Mouse (Mus musculus): ENCODE measurements around the gene Nfxl1. TPM values are rescaled to one million over a fixed set of nuclear protein-coding genes. Genes with fewer than 3 reads are reported as not detected.
"Not testable (repeated sequence)": the region's sequence is repeated elsewhere in the genome, so short reads cannot be mapped to it uniquely, and the experiment has no call there.

The Nfxl1 gene
- 14.3 and 19.2 TPM in 2 replicates for polyA plus RNA-seq (2014; fragmentation: Nextera tagmentation; extraction: Ambion mirVana)

DNA sequence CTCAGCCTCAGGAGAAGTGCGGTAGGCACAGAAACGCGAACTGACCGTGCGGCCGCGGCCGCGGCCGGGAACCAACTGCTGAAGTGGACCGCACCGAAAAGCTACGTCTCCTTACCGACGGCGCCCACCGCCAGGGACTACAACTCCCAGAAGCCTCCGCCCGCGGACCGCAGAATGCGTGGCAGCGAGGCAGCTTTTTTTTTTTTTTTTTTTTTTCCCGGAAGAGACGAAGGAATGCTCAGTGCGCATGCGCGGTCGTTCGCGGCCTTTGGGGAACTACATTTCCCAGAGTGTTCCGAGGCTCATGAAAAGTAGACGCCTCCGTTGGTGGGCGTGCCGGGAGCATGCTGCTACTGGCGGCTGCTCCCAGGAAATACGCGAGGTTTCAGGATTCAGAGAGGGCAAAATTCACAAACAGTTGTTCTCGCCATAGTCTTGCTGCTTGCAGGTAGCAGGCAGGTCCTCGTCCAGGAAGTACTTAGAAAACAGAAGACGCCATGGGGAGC lies at the start of gene Nfxl1:
Gene Nfxl1 (minus strand): TSS at position 141 of the 506 bp plus-strand sequence.
- no peaks in the 10 kb centered on the region for H3K9me3 ChIP-seq (ENCODE audit: control insufficient read depth, low read length)
- DNase-seq, result peak; percentile 100
- WGBS, result under 1% methylated on average over 42 of the region's 42 CpGs
- H3K27ac ChIP-seq (replicated peaks; ENCODE audit: low read depth, low read length), result peak within 1 kb of the TSS; percentile 75
- peak within 1 kb of the TSS; percentile 81 for H3K4me2 ChIP-seq (ENCODE audit: low read length)
- peak; percentile 94 for ATAC-seq (ENCODE audit: low FRiP score, low TSS enrichment)
- peaks cover 10% of the 10 kb centered on the region for H3K36me3 ChIP-seq (ENCODE audit: control insufficient read depth, insufficient read depth, low read length)
- H3K27me3 ChIP-seq (ENCODE audit: control insufficient read depth, insufficient read depth, low read length), result no peaks in the 10 kb centered on the region
- peak within 1 kb of the TSS; percentile 94 for H3K9ac ChIP-seq (replicated peaks; ENCODE audit: low read length)
- H3K4me3 ChIP-seq (replicated peaks; ENCODE audit: low read depth, low read length), result peak within 1 kb of the TSS; percentile 86
- peaks cover 13% of the 10 kb centered on the region for H3K4me1 ChIP-seq (ENCODE audit: control insufficient read depth, insufficient read depth, low read length)

DNA sequence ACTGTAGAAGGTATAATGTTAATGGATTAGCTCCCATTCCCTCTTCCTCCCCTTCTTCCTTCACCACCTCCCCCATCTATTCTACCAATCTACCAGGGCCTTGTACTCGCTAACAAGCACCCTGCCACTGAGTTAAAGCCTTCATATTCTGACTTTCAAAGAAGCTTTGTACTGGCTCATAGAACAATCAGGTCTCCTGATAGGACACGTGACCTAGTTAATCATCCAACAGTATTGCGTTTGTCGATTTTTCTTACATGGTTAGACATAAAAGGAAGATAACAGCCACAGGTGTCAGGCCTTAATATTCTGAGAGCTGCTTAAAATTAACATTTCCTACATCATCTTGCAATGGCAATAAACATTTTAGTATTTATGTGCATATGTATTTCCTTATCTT lies 43.7 kb upstream of the Nfxl1 start:
- DNase-seq, result no peak
- H3K4me1 ChIP-seq (ENCODE audit: control insufficient read depth, insufficient read depth, low read length), result no peaks in the 10 kb centered on the region
- 93% methylated on average over 4 of the region's 4 CpGs for WGBS
- no peaks in the 10 kb centered on the region for H3K9me3 ChIP-seq (ENCODE audit: control insufficient read depth, low read length)
- H3K36me3 ChIP-seq (ENCODE audit: control insufficient read depth, insufficient read depth, low read length), result no peaks in the 10 kb centered on the region
- no peak overlapping the region for H3K9ac ChIP-seq (replicated peaks; ENCODE audit: low read length)
- H3K4me3 ChIP-seq (replicated peaks; ENCODE audit: low read depth, low read length), result no peak overlapping the region
- H3K4me2 ChIP-seq (ENCODE audit: low read length), result no peak overlapping the region
- ATAC-seq (ENCODE audit: low FRiP score, low TSS enrichment), result no peak
- H3K27ac ChIP-seq (replicated peaks; ENCODE audit: low read depth, low read length), result no peak overlapping the region
- no peaks in the 10 kb centered on the region for H3K27me3 ChIP-seq (ENCODE audit: control insufficient read depth, insufficient read depth, low read length)

DNA sequence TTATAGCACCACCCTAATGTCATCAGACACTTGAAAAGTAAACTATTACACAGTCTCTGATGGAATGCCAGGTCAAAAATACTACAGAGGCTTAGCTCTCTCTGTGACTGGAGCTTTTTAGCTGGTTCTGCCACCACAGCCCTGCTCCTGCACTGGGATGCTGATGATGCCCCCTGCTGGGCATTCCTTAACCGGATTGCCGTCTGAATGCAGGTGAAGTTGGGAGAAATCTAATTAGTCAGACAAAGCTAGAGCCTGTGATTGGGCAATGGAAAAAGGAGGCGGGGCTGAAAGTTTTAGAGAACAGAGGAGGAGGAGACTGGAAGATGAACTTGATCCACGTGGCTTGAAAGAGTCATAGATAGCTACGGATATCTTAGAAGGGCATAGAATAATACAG lies 41.5 kb upstream of the Nfxl1 start:
- 13% methylated on average over 5 of the region's 5 CpGs for WGBS
- no peak overlapping the region for H3K4me2 ChIP-seq (ENCODE audit: low read length)
- H3K9me3 ChIP-seq (ENCODE audit: control insufficient read depth, low read length), result no peaks in the 10 kb centered on the region
- no peak overlapping the region for H3K27ac ChIP-seq (replicated peaks; ENCODE audit: low read depth, low read length)
- ATAC-seq (ENCODE audit: low FRiP score, low TSS enrichment) (peak; percentile 34; the same call in 1 of the 2 replicates), DNase-seq (peak; percentile 57)
- H3K36me3 ChIP-seq (ENCODE audit: control insufficient read depth, insufficient read depth, low read length), result no peaks in the 10 kb centered on the region
- no peak overlapping the region for H3K4me3 ChIP-seq (replicated peaks; ENCODE audit: low read depth, low read length)
- no peak overlapping the region for H3K9ac ChIP-seq (replicated peaks; ENCODE audit: low read length)
- no peaks in the 10 kb centered on the region for H3K27me3 ChIP-seq (ENCODE audit: control insufficient read depth, insufficient read depth, low read length)
- no peaks in the 10 kb centered on the region for H3K4me1 ChIP-seq (ENCODE audit: control insufficient read depth, insufficient read depth, low read length)

DNA sequence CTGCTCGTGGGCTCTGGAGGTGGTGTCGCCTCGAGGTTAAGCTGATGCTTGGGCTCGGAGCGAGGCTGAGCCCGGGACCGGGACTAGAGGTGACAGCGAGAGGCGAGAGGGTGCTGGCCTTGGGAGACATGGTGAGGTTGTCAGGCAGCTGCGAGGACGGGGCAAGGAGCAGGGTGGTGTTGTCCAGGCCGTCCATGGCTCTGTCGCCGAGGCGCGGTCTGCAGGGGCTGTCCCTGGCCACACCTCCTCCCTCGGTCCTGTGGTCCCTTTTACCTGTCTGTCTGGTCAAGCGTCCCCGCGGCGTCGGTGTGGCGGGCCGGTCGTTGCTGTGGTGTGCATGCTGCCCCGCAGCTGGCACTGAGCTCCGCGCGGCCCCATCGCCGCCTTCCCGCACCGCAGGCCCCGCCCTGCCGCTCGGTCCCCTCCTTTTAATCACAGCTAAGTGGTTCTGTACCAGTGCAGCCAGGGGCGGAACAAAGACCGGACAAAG lies 27.8 kb upstream of the Nfxl1 start, which contains the start of gene Gm5868:
Gene Gm5868 (minus strand): TSS at position 360 of the 490 bp plus-strand sequence.
- WGBS, result 2% methylated on average over 38 of the region's 38 CpGs
- Histone ChIP-seq H3K27me3 (ENCODE audit: control insufficient read depth, insufficient read depth, low read length) (no peaks in the 10 kb centered on the region), H3K9me3 (ENCODE audit: control insufficient read depth, low read length) (no peaks in the 10 kb centered on the region), H3K4me2 (ENCODE audit: low read length) (peak within 1 kb of the TSS; percentile 60), H3K36me3 (ENCODE audit: control insufficient read depth, insufficient read depth, low read length) (no peaks in the 10 kb centered on the region), H3K4me3 (replicated peaks; ENCODE audit: low read depth, low read length) (peak within 1 kb of the TSS; percentile 39), H3K4me1 (ENCODE audit: control insufficient read depth, insufficient read depth, low read length) (no peaks in the 10 kb centered on the region), H3K9ac (replicated peaks; ENCODE audit: low read length) (peak within 1 kb of the TSS; percentile 37), H3K27ac (replicated peaks; ENCODE audit: low read depth, low read length) (no peak within 1 kb of the TSS)
- ATAC-seq (ENCODE audit: low FRiP score, low TSS enrichment) (peak; percentile 80), DNase-seq (peak; percentile 59)

DNA sequence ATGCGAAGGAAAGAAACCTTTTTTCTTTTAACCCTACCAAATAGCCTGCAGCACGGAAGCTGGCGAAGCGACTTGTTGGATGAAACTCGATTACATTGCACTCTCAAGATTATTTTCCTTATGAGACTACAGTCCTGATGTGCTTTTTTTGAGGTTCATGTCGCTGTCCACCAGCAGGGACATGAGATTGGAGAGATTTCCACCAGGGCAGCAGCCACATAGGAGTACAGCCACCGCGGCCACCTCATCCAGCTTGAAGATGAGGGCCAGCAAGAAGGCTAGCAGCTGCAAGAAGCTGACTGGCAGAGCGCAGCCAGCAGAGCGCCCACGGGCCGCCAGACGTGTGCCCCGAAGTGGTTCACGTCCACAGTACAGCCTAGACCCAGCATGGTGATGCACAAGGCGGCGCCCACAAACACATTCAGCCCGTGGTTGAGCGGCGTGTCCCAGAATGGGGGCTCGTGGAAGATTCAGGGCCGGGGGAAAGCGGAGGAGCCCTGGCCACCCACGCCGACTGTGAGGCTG lies 27.2 kb upstream of the Nfxl1 start:
- Histone ChIP-seq H3K4me3 (replicated peaks; ENCODE audit: low read depth, low read length) (peak overlapping the region; percentile 39), H3K4me2 (ENCODE audit: low read length) (peak overlapping the region; percentile 60), H3K9ac (replicated peaks; ENCODE audit: low read length) (peak overlapping the region; percentile 37; the same call in 1 of the 2 replicates)
- ATAC-seq (ENCODE audit: low FRiP score, low TSS enrichment) (peak; percentile 57), DNase-seq (peak; percentile 36)
- not testable (repeated sequence) for H3K27me3 ChIP-seq (ENCODE audit: control insufficient read depth, insufficient read depth, low read length); H3K4me1 ChIP-seq (ENCODE audit: control insufficient read depth, insufficient read depth, low read length); H3K36me3 ChIP-seq (ENCODE audit: control insufficient read depth, insufficient read depth, low read length); H3K9me3 ChIP-seq (ENCODE audit: control insufficient read depth, low read length); H3K27ac ChIP-seq (replicated peaks; ENCODE audit: low read depth, low read length)
- 42% methylated on average over 25 of the region's 25 CpGs for WGBS

DNA sequence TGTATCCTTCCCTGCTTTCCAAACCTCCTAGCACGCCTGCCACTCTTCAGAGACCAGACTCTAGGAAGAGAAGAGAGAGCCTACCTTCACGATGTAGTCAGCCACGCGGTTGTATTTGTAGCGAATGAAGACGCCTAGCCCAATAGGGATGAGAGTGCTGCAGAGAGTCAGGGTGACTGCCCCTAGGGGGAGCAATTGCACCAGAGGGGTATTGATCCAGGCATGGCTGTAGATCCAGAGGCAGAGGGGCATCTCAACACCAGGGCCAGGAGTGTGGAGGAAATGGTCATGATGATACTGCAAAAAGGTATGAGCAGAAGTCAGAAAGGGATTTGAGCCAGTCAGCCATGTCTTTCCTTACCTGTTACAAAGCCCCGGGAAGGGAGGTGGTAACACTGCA lies 26.6 kb upstream of the Nfxl1 start:
- DNase-seq; H3K9ac ChIP-seq (replicated peaks; ENCODE audit: low read length); ATAC-seq (ENCODE audit: low FRiP score, low TSS enrichment); H3K9me3 ChIP-seq (ENCODE audit: control insufficient read depth, low read length); H3K27ac ChIP-seq (replicated peaks; ENCODE audit: low read depth, low read length); H3K36me3 ChIP-seq (ENCODE audit: control insufficient read depth, insufficient read depth, low read length); H3K27me3 ChIP-seq (ENCODE audit: control insufficient read depth, insufficient read depth, low read length); H3K4me3 ChIP-seq (replicated peaks; ENCODE audit: low read depth, low read length); H3K4me1 ChIP-seq (ENCODE audit: control insufficient read depth, insufficient read depth, low read length); H3K4me2 ChIP-seq (ENCODE audit: low read length): not testable (repeated sequence)
- 56% methylated on average over 7 of the region's 7 CpGs for WGBS

DNA sequence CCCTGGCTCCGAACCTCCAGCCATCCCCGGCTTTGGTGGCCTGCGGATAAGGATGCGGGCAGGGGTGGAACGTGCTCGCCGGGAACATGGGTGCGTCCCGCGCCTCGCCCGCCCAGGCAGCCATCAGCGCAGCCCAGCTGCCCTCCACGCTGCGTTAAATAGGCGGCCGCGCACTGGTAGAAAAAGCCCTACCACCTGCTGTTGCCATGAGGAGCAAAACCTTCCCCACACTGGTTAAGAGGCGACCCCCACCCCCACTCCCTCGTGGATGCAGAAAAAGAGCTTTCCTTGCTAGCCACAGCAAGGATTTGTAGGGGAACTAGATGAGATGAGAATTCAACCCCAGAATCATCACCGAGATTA lies 21.5 kb upstream of the Nfxl1 start, which contains the start of gene Zar1:
Gene Zar1 (minus strand): TSS at position 285 of the 363 bp plus-strand sequence.
- H3K4me3 ChIP-seq (replicated peaks; ENCODE audit: low read depth, low read length), result peak within 1 kb of the TSS; percentile 39
- DNase-seq, result peak; percentile 50
- not testable (repeated sequence) for H3K27ac ChIP-seq (replicated peaks; ENCODE audit: low read depth, low read length); H3K9me3 ChIP-seq (ENCODE audit: control insufficient read depth, low read length); H3K27me3 ChIP-seq (ENCODE audit: control insufficient read depth, insufficient read depth, low read length); H3K36me3 ChIP-seq (ENCODE audit: control insufficient read depth, insufficient read depth, low read length); H3K4me1 ChIP-seq (ENCODE audit: control insufficient read depth, insufficient read depth, low read length)
- peak within 1 kb of the TSS; percentile 66 for H3K4me2 ChIP-seq (ENCODE audit: low read length)
- peak within 1 kb of the TSS; percentile 54 for H3K9ac ChIP-seq (replicated peaks; ENCODE audit: low read length)
- 6% methylated on average over 17 of the region's 21 CpGs for WGBS
- peak; percentile 63 for ATAC-seq (ENCODE audit: low FRiP score, low TSS enrichment)

DNA sequence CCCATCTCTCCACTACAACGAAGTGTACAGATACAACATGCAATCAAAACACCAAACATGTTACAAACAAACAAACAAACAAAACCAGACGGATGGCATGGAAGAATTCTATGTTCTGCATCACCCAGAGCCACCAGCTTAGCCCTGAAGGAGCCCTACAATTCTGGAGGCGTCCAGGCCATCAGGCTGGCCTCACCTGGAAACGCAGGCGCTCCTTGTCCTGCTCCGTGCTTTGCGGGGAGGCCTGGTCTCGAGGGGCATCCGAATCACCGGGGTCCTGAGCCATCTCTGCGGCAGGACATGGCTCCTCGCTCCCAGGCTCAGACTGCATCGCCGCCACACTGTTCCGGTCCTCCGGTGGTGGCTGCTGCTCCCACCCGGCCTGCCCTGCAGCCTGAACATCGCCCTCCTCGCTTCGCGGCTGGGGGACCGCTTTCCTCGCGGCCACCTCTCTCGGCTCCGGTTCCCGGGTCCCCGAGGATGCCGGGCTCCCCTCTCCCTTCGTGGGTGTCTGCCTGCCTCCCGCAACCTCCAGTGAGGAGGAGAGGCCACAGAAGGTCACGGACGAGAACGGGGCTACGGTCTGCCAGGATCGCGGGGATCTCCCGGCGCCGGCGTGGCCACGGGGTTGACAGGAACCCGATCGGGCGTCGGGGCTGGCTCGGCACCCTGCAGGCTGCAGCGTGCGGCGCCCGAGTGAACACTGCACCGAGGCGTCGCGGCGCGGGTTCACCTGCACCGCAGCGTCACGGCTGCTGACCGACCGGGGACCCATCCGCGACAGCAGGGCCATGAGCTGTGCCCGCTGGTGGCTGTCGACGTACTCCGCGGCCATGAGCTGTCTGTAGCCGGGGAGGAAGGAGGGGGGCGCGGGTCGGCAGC lies 20.8 kb upstream of the Nfxl1 start:
- H3K27me3 ChIP-seq (ENCODE audit: control insufficient read depth, insufficient read depth, low read length); H3K27ac ChIP-seq (replicated peaks; ENCODE audit: low read depth, low read length); H3K36me3 ChIP-seq (ENCODE audit: control insufficient read depth, insufficient read depth, low read length); H3K9me3 ChIP-seq (ENCODE audit: control insufficient read depth, low read length); H3K4me1 ChIP-seq (ENCODE audit: control insufficient read depth, insufficient read depth, low read length): not testable (repeated sequence)
- peak; percentile 77 for ATAC-seq (ENCODE audit: low FRiP score, low TSS enrichment)
- Histone ChIP-seq H3K4me3 (replicated peaks; ENCODE audit: low read depth, low read length) (peak overlapping the region; percentile 39), H3K9ac (replicated peaks; ENCODE audit: low read length) (peak overlapping the region; percentile 54), H3K4me2 (ENCODE audit: low read length) (peak overlapping the region; percentile 66)
- DNase-seq, result peak; percentile 43
- WGBS, result 4% methylated on average over 58 of the region's 73 CpGs
